Mouse (Mus musculus) left cerebral cortex, adult 18-20 months (tissue): ENCODE measurements at regions not wholly inside any gene's neighbourhood (a gene's known extent, or its start where the extent isn't known, plus 50 kb on each side); places are given as distances from the start of the nearest gene placed in this dataset.

Experiments
- DNase-seq, 2 experiments: peaks; one replicate each; pipeline ENCODE4 v3.0.0; 2021 to 2022; ENCODE audit warnings: low spot score in 2 of 2, mixed read lengths in 1 of 2

- no peak for DNase-seq
Observed at GRCm38 (mm10) chr5:126721300-126721699, 520.3 kb upstream of the Tmem132c start.

- DNase-seq = no peak
Observed at GRCm38 (mm10) chr5:126723304-126724295, 518.0 kb upstream of the Tmem132c start.

GRCm38 (mm10) chr5:126724329-126724728, 517.3 kb upstream of the Tmem132c start:
- no peak for DNase-seq

- DNase-seq = peak; percentile 83 to 93
Observed at GRCm38 (mm10) chr5:126733470-126733869, 508.1 kb upstream of the Tmem132c start.

GRCm38 (mm10) chr5:126735733-126736132, 505.9 kb upstream of the Tmem132c start:
- no peak for DNase-seq

GRCm38 (mm10) chr5:126737681-126738080, 503.9 kb upstream of the Tmem132c start:
- no peak for DNase-seq

- DNase-seq = no peak
Observed at GRCm38 (mm10) chr5:126740861-126741410, 500.7 kb upstream of the Tmem132c start.

- no peak for DNase-seq
Observed at GRCm38 (mm10) chr5:126755107-126755506, 486.5 kb upstream of the Tmem132c start.

GRCm38 (mm10) chr5:126765037-126765707, 476.4 kb upstream of the Tmem132c start:
- DNase-seq = no peak

- DNase-seq = no peak
Observed at GRCm38 (mm10) chr5:126769031-126769430, 472.6 kb upstream of the Tmem132c start.

- DNase-seq = peak; percentile 45 to 63
Observed at GRCm38 (mm10) chr5:126787706-126788610, 453.6 kb upstream of the Tmem132c start.

GRCm38 (mm10) chr5:126799698-126800279, 441.8 kb upstream of the Tmem132c start:
- DNase-seq = peak in 1 of 2 experiments; percentile 22

GRCm38 (mm10) chr5:126806656-126807055, 435.0 kb upstream of the Tmem132c start:
- DNase-seq = no peak

GRCm38 (mm10) chr5:126816069-126816468, 425.5 kb upstream of the Tmem132c start:
- no peak for DNase-seq

GRCm38 (mm10) chr5:126835440-126835839, 406.2 kb upstream of the Tmem132c start:
- DNase-seq = peak; percentile 44 to 47

GRCm38 (mm10) chr5:126842606-126843005, 399.0 kb upstream of the Tmem132c start:
- no peak for DNase-seq

GRCm38 (mm10) chr5:126862078-126862477, 379.5 kb upstream of the Tmem132c start:
- no peak for DNase-seq

- DNase-seq = no peak
Observed at GRCm38 (mm10) chr5:126875842-126876241, 365.8 kb upstream of the Tmem132c start.

GRCm38 (mm10) chr5:126890710-126891109, 350.9 kb upstream of the Tmem132c start:
- DNase-seq = no peak

GRCm38 (mm10) chr5:126893063-126893462, 348.5 kb upstream of the Tmem132c start:
- DNase-seq = no peak
